Mouse (Mus musculus) small intestine, adult 10 weeks (tissue): ENCODE results near the gene Akr1b8. TPM values are rescaled to one million over a fixed set of nuclear protein-coding genes. Genes with fewer than 3 reads are reported as not detected.

Source experiments
- polyA plus RNA-seq: library from polyadenylated mRNA; stranded (reverse); fragments of 350-450 nt; fragmentation: Illumina TruSeq; extraction: RNeasy Lipid Tissue Mini Kit (QIAGEN cat#74804); gene quantifications from one replicate; pipeline ENCODE4 v1.2.3, GENCODE M21; 2014; ENCODE audit warnings: low replicate concordance

Akr1b8 gene
- 1.7 TPM for polyA plus RNA-seq

DNA sequence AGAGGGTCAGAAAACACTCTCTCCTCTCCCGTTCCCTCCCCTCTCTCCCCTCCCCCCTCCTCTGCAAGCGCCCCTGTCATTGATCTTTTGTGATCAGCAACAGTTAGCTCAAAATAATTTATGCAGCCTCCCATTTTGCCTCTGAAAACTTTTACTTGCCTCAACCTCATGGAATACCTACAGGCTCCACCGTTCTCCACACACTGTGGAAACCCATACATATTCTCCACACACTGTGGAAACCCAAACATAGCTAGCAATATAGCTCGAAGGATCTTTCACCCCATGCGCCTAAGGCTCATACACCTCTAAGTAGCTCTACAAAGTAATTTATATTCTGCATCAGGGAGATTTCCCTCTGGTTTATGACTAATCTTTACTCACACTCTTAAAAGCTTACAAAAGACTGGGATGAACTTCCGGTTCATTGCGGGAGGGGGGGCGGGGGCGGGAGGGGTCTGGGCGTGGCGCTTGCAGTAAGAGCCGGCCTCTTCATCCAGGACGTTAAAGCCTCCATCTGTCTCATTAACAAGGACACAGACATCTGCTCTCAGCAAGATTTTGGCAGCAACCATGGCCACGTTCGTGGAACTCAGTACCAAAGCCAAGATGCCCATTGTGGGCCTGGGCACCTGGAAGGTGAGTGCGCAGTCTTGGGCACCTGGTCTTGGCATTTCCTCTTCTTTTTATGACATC, at the start of gene Akr1b8:
TSS of gene Akr1b8 (plus strand) at position 462 of the 696 bp plus-strand sequence.

GRCm38 (mm10) chr6:34316854-34317771, 36.8 kb upstream of the Akr1b8 start, which contains the start of gene Akr1b3:
Gene Akr1b3 (minus strand): TSS chr6:34317478.

GRCm38 (mm10) chr6:34384110-34384661, 30.3 kb downstream of the Akr1b8 start, which contains the start of gene Akr1b10:
Gene Akr1b10 (plus strand): TSS chr6:34384218.

DNA sequence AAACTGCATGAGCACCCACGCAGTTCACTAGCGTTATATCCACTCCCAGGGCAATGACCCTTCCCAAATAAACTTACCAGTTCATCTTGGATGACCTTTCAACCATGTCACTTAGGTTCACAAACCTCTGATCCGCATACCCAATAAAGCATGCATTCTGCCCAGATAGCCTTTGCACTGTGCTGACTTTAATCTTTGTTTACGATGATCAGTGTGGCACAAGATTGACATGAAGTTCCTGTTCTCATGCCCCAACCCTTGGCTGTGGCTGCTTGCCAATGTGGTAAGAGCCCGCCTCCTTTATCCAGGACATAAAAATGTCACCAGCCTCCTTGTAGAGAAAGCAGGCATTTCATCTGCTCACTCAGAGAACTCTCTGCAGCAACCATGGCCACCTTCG, 58.1 kb downstream of the Akr1b8 start, which contains the start of gene Akr1b7:
TSS of gene Akr1b7 (plus strand) at position 312 of the 400 bp plus-strand sequence.

Other genes starting within 250 kb of the Akr1b8 start
- gene Slc35b4, start 177.0 kb upstream of the Akr1b8 start, polyA plus RNA-seq = 5.4 TPM
- 17.0 TPM for gene Akr1b3, start 36.6 kb upstream of the Akr1b8 start, polyA plus RNA-seq
- gene Akr1b10, start 30.1 kb downstream of the Akr1b8 start, polyA plus RNA-seq = 17.3 TPM
- gene Akr1b7, start 58.2 kb downstream of the Akr1b8 start, polyA plus RNA-seq = 76.0 TPM
- gene Bpgm, start 122.1 kb downstream of the Akr1b8 start, polyA plus RNA-seq = 45.0 TPM
- 170 TPM for gene Cald1, start 244.4 kb downstream of the Akr1b8 start, polyA plus RNA-seq